Mouse (Mus musculus): ENCODE results near the gene Mroh9.

Gene Mroh9

DNA sequence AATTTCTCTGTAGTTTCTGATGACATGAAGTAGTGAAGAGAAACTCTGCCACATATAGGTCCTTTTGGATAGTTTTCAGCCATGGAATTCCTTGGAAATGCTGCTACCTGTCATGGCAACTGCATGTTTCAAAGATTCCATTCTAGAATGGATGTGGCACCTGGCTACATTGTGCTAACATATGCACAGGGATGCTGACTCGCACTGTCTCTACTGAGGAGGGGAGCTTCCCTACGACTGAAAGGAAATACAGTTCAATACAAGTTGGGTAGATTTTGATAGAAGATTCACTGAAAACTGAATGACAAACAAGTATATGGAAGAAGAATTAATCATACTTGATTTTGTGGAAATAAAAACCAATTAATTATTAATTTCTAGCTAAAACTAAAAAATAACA lies at the start of gene Mroh9:
Gene Mroh9, minus strand, starts transcription at position 101 of the 400 bp plus-strand sequence.
- no peak for DNase-seq (ENCODE audit: low spot score)

DNA sequence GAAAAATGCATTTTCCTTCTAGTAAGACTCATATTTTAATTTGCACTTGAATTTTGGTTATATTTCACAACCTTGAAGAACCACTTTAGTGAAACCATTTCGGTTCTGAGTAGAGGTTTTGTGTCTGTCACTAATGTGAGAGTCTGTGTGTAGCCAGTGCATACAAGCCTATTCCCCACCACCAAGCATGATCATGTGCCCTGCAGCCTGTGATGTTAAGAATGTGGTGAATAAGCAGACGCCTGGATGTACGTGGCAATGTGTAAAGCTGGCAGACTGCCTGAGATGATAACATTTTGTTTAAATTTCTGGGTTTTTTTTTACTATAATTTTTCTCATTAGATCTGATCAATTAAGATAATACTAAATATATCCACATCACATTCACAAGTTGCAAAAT lies 44.5 kb upstream of the Mroh9 start:
- no peak for DNase-seq (ENCODE audit: low spot score)

DNA sequence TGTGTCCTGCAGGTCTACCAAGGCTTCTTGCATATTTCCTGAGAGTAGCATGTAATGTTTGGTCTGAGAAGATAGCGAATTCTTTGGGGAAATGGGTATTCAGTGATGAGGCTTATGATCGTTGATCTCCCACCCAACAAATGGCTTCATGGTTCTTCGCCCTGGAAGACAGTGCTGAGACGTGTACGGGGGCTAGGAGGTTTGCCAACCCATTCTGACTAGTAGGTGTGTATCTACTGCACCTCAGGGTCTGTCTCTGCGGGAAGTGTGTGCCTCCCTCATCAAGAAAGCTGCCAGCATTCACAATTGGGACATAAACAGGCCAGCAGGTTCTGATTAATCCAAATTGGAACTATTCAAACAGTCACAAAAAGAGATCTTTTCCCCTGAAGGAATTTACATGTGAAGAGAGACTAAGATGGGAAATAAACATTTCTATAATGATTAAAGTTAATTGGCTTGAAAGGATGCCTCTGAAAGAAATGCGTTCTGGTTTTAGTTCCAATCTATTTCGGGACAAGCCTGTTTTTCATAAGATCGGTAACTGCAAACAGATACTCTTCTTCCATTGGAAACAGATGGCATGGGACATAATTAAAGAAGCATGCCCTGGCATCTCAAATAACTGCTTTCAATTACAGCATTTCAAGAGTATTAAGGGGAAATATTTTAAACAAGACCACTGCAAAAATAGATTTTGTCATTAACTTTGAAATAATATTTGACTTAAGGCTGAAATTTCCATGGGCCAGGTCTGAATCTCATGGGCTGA lies 43.8 kb upstream of the Mroh9 start:
- no peak for DNase-seq (ENCODE audit: low spot score)

DNA sequence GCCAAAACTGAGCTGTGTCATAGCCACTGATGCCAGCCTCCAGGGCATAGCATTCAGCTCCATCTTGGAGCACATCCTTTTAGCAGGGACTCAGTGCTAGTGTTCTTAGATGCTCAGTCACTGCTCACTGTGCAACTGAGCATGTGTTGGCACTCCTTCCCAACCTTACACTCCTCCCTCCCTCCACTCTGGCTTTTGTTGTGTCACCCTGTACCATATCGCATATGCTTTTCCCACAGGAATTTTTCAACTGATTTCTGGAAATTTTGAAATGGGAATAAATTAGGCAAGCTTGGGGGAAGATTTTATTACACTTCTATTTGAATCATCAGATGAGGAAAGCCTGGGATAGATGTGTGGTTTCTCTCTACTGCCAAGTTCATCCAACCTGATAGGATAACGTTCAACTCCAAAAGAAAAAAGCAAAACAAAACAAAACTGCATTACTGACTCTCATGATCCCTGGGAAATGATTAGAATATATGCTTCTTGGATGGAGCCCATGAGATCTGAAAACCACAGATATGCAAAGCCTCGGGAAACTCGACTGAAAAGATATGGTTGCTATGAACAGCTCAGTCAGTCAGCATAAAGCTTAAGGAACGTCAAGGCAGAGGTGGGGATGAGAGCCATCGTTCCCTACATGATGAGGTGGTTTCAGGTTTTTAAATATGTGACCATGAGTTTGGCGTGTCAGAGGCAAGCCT lies 40.9 kb upstream of the Mroh9 start:
- no peak for DNase-seq (ENCODE audit: low spot score)

DNA sequence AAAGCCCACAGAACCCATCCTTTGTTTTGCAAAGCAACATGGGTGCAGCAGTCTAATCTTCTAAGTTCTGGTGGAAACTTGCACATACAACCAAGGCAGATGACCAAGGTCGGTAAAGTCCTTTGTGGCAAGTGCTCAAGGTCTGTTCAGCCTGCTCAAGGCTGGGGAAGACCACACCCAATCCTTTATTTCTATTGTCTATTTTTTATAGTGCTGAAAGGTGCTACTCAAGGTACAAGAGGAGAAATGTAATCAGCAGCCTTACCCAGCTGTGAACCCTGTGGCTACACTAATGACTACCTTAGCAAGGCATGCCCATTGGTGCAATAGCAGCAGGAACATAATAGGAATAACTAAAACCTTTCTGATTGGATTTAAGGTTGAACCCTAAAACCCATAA lies 36.9 kb upstream of the Mroh9 start:
- DNase-seq (ENCODE audit: low spot score): no peak

DNA sequence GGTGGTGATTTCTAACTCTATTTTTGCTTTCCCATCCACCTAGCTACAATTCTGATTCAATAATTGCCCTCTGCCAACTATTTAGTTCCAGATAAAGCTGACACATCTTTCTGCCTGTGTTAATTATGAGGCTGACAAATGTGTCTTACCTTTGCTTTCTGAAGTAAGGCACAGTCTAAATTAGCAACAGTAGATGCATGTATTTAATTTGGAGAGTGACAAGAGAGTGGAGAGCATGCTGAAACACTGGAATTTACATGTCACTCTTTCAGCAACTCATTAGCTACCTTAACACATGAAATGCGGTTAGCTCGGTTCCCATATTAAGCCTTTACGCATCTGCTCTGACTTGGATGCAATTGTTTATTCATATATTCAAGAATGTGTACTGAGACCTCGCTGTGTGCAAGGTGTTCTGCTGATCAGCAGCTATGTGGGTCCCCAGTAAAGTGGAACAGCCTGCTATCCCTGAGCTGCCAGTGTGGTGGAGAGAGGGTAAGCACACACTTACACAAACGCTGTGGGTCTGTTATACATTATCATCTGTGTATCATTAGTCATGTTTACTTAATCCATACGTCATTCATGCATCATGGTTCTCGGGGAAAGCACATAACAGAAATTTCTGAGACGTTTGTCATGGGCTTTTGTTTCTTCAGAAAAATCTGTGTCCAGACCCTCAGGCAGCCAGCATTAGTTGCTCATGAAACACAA lies 28.1 kb upstream of the Mroh9 start:
- DNase-seq (ENCODE audit: low spot score): no peak

DNA sequence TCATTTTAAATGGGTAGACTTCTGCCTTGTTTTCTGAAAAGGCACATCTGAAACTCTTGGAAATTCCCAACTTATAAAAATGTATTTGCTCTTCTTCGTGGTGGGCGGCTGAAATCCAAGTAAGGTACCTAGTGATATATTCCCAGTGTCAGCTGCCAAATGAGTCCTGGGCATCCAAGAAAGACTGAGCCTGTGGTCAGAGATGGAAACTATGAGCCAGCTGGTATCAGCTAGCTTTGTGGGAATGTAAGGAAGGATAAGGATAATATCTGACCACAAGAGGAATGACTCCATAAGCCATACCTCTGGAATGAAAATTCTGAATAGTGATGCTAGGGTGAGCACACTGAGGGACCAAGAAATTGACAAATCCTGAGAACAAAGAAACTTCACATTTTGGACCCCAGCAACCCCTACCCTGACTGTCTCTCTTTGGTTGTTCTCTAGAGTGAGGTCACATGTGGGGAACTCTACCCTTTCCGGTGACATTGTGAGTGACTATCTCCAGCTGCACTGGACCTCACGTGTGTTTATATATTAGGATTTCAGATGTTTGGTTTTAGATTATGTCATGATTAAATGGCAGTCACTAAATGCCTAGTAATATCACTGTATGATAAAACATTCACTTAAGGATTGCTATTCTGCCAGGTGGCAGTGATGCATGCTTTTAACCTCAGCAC lies 27.2 kb upstream of the Mroh9 start:
- DNase-seq (ENCODE audit: low spot score): no peak

DNA sequence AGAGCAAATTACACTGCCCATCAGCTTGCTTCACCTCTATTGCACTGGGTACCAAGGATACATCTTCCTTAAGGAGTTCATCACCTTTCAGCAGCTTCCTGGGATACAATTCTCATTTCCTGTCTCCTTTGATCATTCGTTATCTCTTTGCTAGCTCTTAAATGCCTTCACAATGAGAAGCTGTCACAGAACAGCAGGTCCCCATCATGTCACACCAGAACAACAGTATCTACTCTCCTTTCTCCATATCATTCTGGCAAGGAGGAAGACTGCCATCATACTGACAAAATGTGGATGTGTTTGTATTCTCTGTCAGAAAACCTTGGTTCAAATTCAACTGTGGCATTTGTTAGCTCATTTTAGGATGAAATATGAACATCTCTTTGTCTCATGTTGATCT lies 19.5 kb upstream of the Mroh9 start:
- no peak for DNase-seq (ENCODE audit: low spot score)

DNA sequence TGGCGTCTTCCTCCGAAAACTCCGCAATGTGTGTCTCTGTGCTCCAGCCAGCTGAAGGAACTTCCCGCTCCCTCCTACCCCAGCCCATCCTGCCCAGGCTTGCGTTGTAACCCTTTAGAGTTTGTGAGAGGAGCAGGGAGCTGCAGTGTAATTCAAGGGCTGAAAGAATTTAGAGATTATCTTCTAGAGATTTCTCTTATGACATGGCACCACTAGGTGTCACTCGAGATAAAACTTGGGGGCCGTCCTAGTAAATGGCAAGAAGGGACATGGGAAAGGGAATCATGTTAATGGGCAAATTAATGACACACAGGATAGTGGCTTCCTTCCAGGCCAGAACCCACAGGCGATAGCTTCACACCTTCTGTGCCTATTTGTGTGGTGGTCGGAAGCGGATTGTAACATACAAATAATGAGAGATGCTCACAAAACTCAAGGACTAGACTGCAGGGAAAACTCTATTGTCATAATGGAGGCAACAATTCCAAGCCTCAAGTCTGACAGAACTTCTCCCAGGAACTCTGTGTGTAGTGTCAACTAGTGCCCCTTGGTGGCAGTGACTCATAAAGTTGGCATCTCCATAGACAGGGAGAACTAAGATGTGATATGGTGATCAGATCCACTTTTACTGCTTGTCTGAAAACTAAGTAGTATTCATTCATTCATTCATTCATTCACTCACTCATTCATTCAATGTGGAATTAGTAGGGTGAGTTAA lies 6.1 kb upstream of the Mroh9 start:
- no peak for DNase-seq (ENCODE audit: low spot score)

DNA sequence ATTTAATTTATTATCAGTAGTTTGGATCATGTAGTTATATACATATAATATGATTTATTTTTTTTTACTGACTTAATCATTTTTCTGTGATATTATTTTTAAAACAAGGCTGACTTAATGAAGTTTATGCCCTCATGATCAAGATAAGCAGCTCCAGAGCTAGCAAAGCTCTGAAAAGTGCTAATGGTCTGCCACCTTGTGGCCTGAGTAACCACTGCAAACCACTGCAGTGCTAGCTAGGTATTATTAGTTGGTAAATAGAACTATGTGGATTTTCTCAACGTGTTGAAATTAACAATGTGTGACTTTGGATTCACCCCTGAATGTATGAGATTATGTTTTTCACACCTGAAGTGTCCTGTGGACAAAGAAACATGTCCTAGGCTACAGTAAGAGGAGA lies 15.0 kb downstream of the Mroh9 start:
- DNase-seq (ENCODE audit: low spot score): peak; percentile 16

DNA sequence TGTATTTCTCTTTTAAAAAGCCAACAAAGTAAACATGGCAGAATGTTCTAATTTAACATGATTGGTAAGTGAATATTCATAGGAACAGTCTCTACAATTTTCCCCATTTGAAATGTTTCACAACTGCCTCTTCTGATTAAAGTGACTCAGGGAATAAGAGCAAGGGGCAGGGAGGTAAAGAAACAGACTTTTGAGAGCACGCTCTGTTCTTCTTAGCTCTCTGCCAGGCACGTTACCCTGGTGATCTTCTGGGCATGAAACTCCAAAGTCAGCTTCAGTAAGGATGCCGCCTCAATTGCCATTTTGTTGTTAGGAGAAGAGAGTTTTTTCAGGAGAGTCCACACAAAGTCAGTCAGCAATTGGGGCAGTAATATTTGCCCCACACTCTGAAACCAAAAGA lies 25.1 kb downstream of the Mroh9 start:
- no peak for DNase-seq (ENCODE audit: low spot score)

DNA sequence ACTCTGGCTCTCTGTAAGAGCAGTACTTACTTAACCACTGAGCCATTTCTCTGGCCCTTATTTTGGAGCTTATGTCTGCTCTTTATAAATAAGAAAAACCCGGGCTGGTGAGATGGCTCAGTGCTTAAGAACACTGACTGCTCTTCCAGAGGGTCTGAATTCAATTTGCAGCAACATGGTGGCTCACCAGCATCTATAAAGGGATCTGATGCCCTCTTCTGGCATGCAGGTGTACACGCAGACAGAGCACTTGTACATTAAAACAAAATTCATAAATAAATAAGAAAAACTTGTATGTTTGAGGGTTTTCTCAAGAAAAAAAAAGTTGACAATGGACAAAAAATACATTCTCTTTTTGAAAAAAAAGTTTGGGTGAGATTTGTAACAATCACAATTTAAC lies 28.1 kb downstream of the Mroh9 start:
- DNase-seq (ENCODE audit: low spot score): no peak

DNA sequence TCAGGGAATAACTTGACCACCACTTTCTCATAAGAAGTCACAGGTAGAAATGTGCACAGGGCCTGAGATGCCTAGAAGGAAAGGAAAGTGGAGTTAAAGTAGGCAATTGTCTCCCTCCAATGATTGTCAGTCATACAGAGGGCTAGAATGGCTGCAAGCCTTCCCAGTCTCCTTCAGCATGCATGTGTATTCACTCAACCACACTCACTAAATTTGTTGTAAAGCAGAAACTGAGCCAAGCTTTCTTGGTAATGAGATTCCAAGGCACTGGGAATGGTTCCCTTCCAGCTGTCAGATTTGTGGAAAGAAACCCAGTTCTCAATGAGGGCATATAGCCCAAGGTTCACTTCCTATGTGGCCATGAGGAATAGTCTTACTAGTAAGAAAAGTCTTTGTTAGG lies 29.8 kb downstream of the Mroh9 start:
- DNase-seq (ENCODE audit: low spot score): no peak

DNA sequence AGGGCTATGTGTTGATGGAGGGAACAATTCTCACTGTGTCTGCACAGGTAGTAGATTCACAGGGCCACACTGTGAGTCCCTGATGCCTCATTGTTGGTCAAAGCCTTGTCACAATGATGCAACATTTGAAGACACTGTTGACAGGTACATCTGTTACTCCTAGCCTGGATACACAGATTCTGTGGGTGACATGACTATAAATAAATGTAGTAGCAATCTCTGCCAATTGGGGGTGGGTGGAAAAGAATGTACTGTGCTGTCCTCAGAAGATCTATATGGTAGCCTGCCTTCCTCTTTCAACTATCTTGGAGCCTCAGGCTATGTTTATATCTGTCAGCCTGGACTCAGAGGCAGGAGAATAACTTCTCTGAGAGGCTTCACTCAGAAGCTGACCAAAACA lies 62.4 kb downstream of the Mroh9 start:
- no peak for DNase-seq (ENCODE audit: low spot score)

DNA sequence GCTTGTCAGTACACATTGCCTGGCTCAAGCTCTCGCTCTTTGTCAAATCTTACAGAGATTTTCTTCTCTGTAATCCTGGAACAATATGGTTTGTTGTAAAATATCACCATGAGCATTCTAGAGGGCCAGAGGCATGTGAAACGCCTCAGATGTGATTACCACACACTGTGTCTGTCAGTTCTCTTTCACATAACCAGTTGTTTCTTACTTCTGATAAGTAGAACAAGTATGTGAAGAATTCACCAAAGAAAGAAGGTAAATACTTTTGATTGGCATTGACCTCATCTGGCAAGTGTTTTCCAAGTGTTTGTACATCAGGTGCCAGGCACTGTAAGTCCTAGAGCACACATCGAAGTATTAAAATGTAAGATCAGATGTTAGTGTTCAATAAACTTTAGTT lies 76.2 kb downstream of the Mroh9 start:
- no peak for DNase-seq (ENCODE audit: low spot score)

DNA sequence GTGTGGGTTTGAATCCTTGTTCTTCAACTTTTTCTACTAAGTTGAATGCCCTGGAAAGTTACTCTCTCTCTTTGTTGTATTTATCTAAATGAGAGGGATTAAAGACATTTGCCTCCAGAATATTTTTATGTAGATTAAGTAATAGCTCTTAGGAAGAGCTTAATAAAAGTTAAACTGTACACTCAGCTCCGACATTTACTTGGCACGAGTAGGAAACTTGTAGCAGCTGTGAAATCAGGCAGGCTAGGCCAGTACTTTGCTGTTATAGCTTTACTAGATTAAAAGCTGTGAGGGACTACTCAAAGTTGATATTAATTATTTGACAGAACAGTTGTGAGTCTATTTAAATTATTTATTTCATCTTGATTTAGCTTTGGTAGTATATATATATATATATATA lies 82.0 kb downstream of the Mroh9 start:
- DNase-seq (ENCODE audit: low spot score): no peak

DNA sequence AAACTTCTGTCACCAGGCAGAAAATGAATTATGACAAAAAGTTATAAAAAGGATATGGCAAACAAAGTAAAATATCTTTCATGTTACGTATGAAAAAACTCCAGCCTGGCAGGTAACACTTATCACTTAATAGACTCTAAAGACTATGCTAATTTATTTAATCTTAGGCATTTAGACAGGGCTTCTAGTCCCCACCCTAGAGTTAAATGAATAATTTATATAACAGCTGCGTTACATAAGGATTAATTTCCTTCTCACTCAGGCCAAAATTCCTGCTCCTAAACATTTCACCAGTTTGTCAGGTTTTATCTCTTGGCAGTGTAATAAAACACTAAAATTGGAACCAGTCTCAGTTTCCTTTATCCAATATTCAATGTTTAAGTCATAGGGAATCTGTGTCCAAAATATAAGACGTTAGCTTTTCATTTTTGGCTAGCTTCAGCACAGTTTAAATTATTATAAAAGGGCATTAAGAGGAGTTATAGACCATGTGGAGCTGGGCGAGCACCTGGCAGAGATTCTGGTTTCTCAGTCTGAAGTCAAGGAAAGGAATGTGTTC lies 84.1 kb downstream of the Mroh9 start:
- no peak for DNase-seq (ENCODE audit: low spot score)

DNA sequence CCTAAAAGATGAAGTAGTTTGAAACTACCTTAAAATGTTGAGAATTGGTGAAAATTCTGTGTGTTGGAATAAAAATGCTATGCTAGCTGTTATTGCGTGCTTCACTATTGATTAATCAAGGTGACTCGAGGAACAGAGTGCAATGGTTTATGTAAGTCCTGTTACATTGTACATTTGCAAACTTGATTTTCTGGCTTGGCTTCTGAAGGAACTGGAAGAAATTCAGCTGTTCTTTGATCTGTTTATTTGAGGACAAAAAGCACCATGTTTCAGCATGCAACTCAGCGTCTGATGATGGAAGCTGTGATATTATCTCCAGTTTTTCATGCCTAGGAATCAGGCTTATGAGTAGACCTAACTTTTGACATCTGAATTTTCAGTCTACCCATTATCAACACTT lies 97.9 kb downstream of the Mroh9 start:
- no peak for DNase-seq (ENCODE audit: low spot score)

DNA sequence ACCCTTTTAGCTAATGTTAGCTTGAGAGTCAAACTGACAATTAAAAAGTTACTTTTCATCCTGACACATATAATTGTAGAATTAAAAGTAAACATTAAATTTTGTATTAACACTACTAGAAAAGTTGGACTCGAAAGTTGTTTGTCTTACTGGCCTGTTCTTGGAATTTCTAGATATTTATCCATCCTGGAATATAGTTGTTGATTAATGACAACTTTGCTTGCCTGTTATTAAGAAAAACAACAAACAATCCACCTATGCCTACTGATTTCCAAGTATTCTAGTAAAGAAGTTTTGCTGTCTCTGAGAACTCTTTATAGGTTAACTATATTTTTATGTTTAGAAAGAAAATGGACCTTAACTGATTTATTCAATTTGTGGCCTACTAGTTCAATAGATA lies 98.7 kb downstream of the Mroh9 start:
- no peak for DNase-seq (ENCODE audit: low spot score)

DNA sequence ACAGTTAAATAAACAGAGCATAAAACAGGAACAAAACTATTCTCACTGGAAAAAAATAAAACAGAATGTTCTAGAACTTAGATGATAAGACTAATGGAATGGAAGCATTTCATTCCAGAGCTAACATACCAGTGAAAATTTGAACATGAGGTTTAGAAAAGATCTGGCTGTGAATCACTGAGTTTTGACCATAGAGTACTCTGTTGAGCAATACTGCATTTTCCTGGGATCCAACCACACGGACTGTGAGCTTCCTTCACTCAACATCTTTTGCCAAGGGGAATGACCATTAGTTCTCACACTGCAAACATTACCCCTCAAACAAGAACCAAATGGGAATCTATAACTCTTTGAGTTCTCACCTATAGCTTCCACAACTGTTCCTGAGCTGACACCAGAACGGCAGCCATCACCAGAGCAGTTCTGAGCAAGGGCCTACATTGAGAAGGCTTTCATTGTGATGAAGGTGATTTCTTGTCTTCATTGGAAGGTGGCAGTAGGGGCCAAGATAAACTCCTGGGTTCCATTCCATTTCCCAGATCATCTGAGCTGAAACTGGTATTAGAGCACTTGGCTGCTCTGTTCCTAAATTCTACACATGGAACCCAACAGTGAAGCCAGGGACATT lies 99.2 kb downstream of the Mroh9 start:
- no peak for DNase-seq (ENCODE audit: low spot score)

DNA sequence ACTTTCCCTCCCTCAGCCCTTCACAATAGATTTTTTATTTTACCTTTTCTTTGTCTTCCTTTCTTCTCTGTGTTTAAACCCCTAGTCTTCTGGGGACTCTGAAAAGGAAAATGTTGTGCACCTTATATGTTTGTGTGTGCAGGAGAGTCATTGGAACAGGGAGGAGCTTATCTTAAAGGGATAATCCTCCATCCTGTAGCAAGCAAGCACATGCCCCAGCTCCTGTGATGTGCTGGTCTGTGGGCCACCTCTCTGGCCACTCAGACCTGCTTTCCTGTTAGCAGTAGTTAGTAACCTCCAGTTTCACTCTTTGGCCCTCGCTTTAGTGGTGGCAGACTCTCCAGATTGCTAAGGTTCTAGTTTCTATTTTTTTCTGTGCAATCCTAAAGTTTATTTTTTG lies 101.0 kb downstream of the Mroh9 start, which contains the start of gene Fmo3:
Gene Fmo3, minus strand, starts transcription at position 101 of the 400 bp plus-strand sequence.
- DNase-seq (ENCODE audit: low spot score): no peak

All from urinary bladder, postnatal 10 days (tissue).